Mouse (Mus musculus) adrenal gland, adult 18-20 months (tissue): ENCODE data around the gene D5Ertd579e. TPM values are rescaled to one million over a fixed set of nuclear protein-coding genes. Genes with fewer than 3 reads are reported as not detected.

Experiments
- DNase-seq, 2 experiments: peaks; one replicate each; pipeline ENCODE4 v3.0.0; 2021 to 2022; ENCODE audit warnings: low spot score in 2 of 2
- total RNA-seq, 2 experiments: library from RNA; stranded (reverse); gene quantifications; 1 replicate in 1 of 2; 2 replicates in 1 of 2; pipeline ENCODE4 v1.2.3; 2021

Gene D5Ertd579e
- total RNA-seq, 2 experiments from 2014 or later, result 73.9 to 87.5 TPM

GRCm38 (mm10) chr5:36618890-36619289 lies 76.9 kb downstream of the D5Ertd579e start:
- DNase-seq, result no peak

- DNase-seq, result no peak
These were observed 77.5 kb downstream of the D5Ertd579e start for GRCm38 (mm10) chr5:36618356-36618755.

DNA sequence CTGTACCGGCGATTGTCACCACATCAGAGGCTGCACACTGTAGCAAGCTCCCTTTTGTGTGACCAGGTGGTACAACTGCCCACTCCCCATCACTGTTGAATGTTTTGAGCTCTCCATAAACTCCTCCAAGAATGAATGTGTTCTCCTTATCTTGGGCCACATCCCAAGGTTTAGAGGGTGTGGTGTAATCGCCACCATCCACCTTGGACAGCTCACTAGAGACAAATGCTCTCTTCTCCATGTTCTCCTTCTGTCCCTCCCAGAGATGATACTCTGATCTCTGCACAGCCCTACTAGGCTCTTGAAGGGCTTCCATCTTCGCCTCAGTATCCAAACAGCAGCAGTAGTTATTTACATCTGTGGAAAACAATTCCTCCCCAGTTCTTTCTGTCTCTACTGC lies 81.7 kb downstream of the D5Ertd579e start:
- DNase-seq, result no peak

- DNase-seq, result no peak
These were observed 86.8 kb downstream of the D5Ertd579e start for GRCm38 (mm10) chr5:36608939-36609499.

- peak; percentile 43 to 53 for DNase-seq
These were observed 92.8 kb downstream of the D5Ertd579e start for GRCm38 (mm10) chr5:36603031-36603430.

- no peak for DNase-seq
These were observed 93.8 kb downstream of the D5Ertd579e start for GRCm38 (mm10) chr5:36602028-36602427.

DNA sequence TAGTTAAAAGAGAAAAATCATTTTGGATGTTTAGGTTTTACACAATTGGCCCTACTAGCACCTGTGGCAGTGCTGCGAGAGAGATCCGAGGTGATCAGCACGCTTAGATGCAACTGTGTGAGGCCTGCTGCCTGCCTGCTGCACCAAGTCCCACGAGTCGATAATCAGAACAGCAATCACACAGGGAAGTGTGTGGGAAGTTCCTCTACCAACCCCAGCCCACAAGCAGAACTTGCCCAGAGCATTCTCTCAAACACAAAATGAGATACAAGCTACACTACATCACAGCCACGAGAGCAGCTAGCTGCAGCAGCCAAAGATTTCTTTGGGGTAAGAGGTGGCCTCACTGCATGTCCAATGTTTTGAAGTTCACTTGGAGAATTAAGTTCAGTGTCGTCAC lies 94.3 kb downstream of the D5Ertd579e start:
- DNase-seq, result no peak

DNA sequence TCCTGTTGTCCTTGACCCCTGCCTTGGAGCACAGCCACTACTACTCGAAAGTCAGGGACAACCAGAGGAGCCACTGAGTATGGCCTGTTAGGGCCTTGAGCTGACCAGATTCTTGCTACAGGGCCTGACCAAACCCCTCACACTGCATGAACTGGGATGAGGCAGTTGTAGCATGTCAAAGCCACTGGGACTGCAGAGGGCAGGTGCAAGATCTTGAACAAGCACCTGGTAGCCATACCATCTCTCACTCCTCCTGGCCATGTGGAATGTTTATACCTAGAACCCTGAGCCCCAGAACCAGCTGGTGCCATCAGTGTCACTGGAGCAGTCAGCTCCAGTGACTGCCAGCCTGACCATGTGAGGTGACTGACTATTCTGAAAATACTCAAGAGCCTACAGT lies 96.9 kb downstream of the D5Ertd579e start:
- DNase-seq, result no peak

DNA sequence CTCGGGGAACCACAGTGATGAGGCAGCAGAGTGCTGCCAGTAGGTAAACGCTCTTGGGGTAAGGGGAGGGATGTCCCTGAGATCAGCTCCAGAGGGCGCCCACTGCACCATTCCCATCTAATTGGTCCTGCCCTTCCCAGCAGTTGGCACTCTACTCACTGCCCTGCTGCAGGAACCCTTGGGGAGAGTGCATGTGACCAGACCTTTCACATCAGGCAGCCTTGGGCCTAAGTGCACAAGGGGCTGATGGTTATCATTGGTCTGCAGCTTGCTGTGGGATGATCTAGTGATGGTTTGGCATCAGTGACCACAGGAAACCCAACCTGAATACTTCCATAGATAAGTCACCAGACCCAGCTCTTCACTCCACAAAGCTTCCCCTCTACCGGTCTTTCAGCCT lies 98.2 kb downstream of the D5Ertd579e start:
- DNase-seq, result no peak

DNA sequence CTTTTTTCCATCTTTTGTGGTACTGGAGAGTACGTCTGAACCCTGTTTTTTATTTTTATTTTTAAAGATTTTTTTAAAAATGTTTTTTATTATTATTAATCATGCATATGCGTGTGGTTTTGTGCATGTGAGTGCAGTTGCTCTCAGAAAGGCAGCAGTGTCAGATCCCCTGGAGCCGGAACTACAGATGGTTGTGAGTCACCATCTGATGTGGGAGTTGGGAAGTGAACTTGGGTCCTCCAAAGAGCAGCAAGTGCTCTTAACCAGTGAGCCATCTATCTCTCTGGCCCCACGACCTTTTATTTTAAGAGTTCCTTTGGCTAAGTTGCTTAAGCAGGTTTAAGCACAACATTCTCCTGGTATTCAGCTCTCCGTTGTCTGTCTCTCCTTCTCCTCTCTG lies 99.6 kb downstream of the D5Ertd579e start:
- no peak for DNase-seq

DNA sequence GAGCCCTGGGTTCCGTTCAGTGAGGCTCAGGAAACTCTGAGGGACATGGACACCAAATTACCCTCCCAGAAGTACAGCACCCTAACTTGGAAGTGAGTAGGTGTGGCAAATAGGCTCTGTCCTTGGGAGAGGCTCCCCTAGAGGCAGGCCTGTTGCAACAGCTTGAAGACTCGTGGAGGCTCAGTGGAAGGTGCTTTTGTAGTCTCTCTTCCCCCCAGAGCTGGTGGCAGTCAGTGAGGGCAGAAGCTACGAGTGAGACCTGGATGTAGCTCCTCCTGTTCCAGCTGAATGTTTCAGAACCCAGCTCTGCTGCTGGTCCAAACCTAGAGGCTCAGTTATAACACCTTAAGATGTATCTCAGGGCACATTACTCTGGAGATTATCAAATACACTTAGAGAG lies 100.7 kb downstream of the D5Ertd579e start:
- DNase-seq, result no peak

GRCm38 (mm10) chr5:36594344-36594743 lies 101.5 kb downstream of the D5Ertd579e start:
- DNase-seq, result no peak

GRCm38 (mm10) chr5:36593176-36593575 lies 102.6 kb downstream of the D5Ertd579e start, which contains the start of gene Tbc1d14:
TSS of gene Tbc1d14 (minus strand) at chr5:36593276.
- no peak for DNase-seq

DNA sequence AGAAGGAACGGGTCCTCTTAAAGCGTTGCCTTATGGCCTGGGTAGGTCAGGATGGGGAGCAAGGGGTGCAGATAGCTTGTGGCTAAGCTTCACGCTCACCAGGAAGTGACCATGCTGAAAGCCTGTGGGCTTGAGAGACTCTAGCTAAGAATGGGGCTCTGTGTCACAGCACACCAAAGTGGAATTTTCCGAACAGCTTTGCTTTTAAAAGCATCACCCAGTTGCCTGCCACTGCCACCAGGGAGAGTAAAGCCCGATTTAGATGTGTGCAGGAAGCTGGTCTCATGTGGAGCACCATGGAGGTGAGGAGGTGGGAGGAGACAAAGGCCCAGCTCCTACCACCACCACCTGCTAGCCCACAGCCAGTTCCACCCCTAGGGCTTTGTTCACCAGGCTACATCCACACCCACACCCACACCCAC lies 105.3 kb downstream of the D5Ertd579e start:
- no peak for DNase-seq

- no peak for DNase-seq
These were observed 111.5 kb downstream of the D5Ertd579e start for GRCm38 (mm10) chr5:36584299-36584698.

DNA sequence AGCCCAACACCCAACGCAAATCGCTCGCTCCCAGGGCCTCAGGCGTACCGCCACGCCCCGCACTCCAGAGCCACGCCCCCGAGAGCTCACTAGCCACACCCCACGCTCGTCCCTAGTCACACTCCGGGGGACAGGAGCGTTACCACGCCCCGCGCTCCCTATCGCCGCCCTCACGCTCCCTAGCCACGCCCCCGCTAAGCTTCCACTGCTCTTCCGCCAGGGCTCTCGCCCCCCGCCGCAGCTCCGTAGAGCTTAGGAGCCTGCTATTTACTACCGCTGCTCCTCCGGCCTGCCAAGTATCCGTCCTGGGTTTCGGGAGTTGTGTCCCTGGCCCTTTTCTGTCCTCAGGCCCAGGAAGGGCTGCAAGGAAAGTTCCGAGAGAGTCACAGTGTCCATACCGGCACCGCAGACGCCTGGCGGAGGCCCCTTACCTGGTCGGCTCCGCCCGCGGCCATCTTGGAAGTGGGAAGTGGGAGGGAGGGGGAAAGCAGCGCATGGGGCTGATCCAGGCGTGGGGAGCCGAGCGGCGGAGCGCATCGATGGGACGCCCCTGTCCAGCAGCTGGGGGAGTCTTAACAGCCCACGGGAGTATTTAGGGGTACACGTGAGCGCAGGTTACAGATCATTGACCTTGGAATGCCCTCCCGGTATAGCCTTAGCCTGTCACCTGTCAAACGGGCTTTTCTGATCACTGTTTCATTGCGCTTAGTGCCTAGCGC lies 113.7 kb downstream of the D5Ertd579e start:
- DNase-seq, result peak; percentile 98

- DNase-seq, result no peak
These were observed 114.4 kb downstream of the D5Ertd579e start for GRCm38 (mm10) chr5:36581259-36581923.

GRCm38 (mm10) chr5:36579967-36580366 lies 115.9 kb downstream of the D5Ertd579e start:
- DNase-seq, result no peak

GRCm38 (mm10) chr5:36578982-36579381 lies 116.8 kb downstream of the D5Ertd579e start:
- no peak for DNase-seq

DNA sequence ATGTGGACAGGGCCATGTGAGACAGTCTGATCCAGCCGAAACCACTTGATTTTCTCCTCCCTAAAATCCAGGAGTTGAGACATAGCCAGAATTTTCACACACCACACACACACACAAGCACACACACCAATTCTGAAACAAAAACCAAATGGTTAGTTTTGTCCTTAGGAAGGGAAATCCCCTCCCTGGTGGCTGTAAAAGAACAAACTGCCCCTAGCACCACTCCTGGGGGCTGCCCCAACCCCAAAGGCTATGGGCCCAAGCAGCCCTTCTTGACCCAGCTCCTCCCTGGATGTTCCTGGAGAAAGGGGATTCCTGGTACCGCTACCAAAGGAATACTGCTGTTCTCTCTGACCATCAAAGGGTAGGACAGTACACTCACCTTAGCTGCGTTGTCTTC lies 119.4 kb downstream of the D5Ertd579e start:
- no peak for DNase-seq

GRCm38 (mm10) chr5:36575745-36576144 lies 120.1 kb downstream of the D5Ertd579e start:
- DNase-seq, result no peak

GRCm38 (mm10) chr5:36575227-36575626 lies 120.6 kb downstream of the D5Ertd579e start:
- no peak for DNase-seq
